Mouse (Mus musculus): ENCODE data around the gene Hspbap1. TPM values are rescaled to one million over a fixed set of nuclear protein-coding genes. Genes with fewer than 3 reads are reported as not detected.
A peak's percentile ranks its signal among the peaks of the same experiment; 100 is the strongest.

Gene Hspbap1
- total RNA-seq (2021): 1 to 10 TPM; 7.1 to 7.2 TPM
- long read RNA-seq, experiment 1, transcript Hspbap1-202 (8 exons, 1,703 nt): major isoform, 11 of 15 reads
- long read RNA-seq, experiment 1, partial matches to known transcripts: 1 of 15 reads
- long read RNA-seq, experiment 1, other reads (novel, unspliced or antisense): 3 of 15 reads
- long read RNA-seq, experiment 2, partial matches to known transcripts: 0 of 6 reads
- long read RNA-seq, experiment 2, other reads (novel, unspliced or antisense): 3 of 6 reads

DNA sequence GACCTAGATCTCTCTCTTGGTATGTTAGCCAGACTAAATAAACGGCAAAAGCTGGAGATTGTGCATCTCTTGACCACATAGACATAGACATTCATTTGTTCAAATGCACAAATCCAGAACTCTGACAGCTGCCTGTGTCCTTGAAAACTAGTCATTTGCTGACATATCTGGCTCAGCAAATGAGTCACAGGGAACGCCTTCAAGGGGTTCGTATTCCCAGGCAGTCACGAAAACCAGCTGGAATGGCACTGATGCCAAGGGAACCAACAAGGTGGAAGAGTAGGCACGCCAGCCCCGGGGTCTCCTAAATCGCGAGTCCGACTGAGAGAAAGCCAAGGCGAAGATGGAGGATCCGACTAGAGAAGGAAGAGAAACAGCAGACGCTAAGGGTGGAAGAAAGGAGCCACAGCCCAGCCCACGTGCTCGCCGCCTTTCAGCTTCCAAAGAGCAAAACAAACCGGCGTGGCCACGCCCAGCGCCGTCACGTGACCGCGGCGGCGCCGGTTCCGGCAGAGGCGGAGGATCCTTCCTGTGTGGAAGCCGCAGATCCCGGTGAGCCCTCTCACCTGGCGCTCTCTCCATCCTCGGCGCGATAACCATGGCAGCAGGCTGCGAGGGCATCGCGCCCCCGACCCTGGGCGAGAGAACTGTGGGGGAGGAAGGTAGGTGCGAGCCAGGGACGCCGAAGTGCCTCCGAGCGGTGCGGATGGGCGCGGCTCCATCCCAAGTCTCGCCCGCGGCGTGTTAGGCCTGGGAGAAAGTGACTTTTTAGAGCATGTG lies at the start of gene Hspbap1:
TSS of gene Hspbap1 (plus strand) at position 498 of the 780 bp plus-strand sequence.
- DNase-seq (ENCODE audit: low spot score in 2 of 2): peak; percentile 87 to 95

- no peak for DNase-seq (ENCODE audit: low spot score in 2 of 2)
Observed at GRCm38 (mm10) chr16:35724561-35724960, 45.6 kb upstream of the Hspbap1 start.

- no peak for DNase-seq (ENCODE audit: low spot score in 2 of 2)
Observed at GRCm38 (mm10) chr16:35726601-35727000, 43.6 kb upstream of the Hspbap1 start.

- DNase-seq (ENCODE audit: low spot score in 2 of 2): no peak
Observed at GRCm38 (mm10) chr16:35729151-35729738, 40.9 kb upstream of the Hspbap1 start.

- no peak for DNase-seq (ENCODE audit: low spot score in 2 of 2)
Observed at GRCm38 (mm10) chr16:35732096-35732495, 38.1 kb upstream of the Hspbap1 start.

GRCm38 (mm10) chr16:35734038-35734437 lies 36.1 kb upstream of the Hspbap1 start:
- DNase-seq (ENCODE audit: low spot score in 2 of 2): peak; percentile 42 to 59

- DNase-seq (ENCODE audit: low spot score in 2 of 2): peak; percentile 14 to 18
Observed at GRCm38 (mm10) chr16:35738096-35738767, 31.9 kb upstream of the Hspbap1 start.

DNA sequence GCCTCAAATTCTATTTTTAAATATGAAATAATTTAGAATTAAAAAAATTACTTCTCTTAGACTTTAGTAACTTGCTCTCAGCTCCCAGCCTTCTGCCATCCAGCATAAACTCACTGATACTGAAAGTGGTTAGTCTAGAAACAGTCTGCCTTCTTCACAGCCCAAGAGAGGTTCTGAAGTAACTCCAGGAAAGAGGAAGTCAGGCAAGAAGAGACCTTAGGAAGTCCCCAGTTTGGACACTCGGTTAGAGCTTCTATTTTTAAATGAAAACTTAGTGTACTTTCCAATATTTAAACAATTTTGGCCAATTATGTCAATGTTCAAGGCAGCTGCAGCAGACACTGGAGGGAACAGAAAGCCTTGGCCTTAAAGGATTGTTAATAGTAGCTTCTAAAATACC lies 30.6 kb upstream of the Hspbap1 start:
- DNase-seq (ENCODE audit: low spot score in 2 of 2): no peak

GRCm38 (mm10) chr16:35740357-35740756 lies 29.8 kb upstream of the Hspbap1 start:
- no peak for DNase-seq (ENCODE audit: low spot score in 2 of 2)

GRCm38 (mm10) chr16:35740943-35741342 lies 29.2 kb upstream of the Hspbap1 start:
- DNase-seq (ENCODE audit: low spot score in 2 of 2): no peak

GRCm38 (mm10) chr16:35741621-35742020 lies 28.6 kb upstream of the Hspbap1 start:
- DNase-seq (ENCODE audit: low spot score in 2 of 2): no peak

GRCm38 (mm10) chr16:35742251-35742937 lies 27.8 kb upstream of the Hspbap1 start:
- DNase-seq (ENCODE audit: low spot score in 2 of 2): no peak

DNA sequence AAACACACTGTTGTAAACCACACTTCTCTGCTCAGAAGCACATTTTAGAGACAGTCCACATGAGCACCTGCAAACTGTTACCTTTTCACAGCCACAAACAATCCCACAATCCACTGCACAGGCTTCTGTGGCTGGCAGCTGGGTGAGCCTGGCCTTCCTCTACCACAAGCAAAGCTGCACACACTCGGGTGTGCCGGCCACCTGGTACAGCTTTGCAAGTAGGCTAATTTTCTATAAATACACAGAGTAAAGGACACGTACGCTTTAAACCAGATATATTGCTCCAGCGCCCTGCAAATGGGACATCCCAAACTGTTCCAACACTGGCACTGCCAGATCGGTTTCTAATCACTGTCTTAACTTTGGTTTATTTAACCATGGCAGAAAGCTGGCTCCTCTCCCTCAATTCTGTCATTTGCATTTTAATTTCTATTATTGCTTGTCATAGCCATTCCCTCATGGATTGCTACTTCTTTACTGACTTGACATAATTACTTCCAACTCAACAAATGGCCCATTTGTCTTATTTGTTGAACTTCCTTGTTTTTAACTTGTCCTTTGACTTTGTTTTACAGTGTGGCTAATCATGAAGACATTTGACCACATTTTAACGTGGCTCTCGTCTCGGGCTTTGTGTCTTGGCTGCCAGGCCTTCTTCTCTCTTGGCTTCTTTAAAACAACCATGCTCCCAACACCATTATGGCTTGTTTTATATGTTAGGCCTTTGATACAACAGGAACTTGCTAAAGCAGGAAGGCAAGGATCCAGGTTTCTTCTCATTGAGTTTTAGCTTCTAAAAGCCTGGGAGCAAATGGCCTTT lies 22.5 kb upstream of the Hspbap1 start:
- DNase-seq (ENCODE audit: low spot score in 2 of 2): no peak

DNA sequence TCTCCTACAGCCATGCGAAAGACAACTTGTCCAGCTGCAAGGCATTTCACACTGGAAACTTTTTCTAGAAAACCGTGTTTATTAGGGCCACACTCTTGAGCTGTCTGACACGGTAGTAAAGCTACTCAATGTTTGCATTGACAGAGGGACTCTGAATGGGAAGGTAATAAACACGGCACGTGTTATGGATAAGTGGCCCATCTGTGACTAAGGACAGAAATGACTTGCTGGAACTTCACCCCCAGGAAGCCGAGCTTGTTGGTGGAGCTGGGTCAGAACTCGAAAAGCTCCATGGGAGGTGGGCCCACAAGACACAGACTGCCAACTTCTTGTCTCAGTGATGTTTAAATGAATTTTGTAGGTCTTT lies 22.0 kb upstream of the Hspbap1 start:
- no peak for DNase-seq (ENCODE audit: low spot score in 2 of 2)

GRCm38 (mm10) chr16:35749385-35749784 lies 20.8 kb upstream of the Hspbap1 start:
- no peak for DNase-seq (ENCODE audit: low spot score in 2 of 2)

- no peak for DNase-seq (ENCODE audit: low spot score in 2 of 2)
Observed at GRCm38 (mm10) chr16:35751841-35752240, 18.3 kb upstream of the Hspbap1 start.

DNA sequence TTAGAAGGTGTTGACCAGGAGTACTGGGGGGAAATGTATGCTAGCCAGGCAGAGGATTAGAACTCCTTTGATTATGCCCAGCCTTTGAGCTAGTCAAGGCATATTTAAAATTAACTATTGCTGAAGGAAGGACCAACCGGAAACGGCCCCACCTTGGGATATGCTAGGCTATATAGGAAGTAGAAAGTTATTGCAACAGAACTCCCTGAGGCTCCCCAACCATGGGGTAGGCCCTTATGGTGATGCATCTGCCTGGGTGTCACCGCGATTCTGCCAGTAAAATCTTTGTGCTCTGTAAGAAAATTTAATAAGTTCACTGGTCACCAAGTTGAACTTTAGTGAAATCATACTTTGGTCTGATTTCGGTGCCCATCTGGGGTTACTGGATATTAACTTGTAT lies 16.2 kb upstream of the Hspbap1 start:
- no peak for DNase-seq (ENCODE audit: low spot score in 2 of 2)

- DNase-seq (ENCODE audit: low spot score in 2 of 2): no peak
Observed at GRCm38 (mm10) chr16:35755502-35756334, 14.5 kb upstream of the Hspbap1 start.

- DNase-seq (ENCODE audit: low spot score in 2 of 2): no peak
Observed at GRCm38 (mm10) chr16:35756697-35757096, 13.5 kb upstream of the Hspbap1 start.
